Mouse (Mus musculus) stomach, postnatal 0 days (tissue): ENCODE data around the gene Wdr11. TPM values are rescaled to one million over a fixed set of nuclear protein-coding genes. Genes with fewer than 3 reads are reported as not detected.

Experiments
- ATAC-seq: fragments of 200-750 bp; cut with Nextera tagmentation; 2 replicates; pipeline ENCODE4 v1.8.0; 2017; ENCODE audit not compliant: low FRiP score, low TSS enrichment
- DNase-seq: peaks from one replicate; pipeline ENCODE4 v3.0.0-alpha.2; 2016; ENCODE audit warnings: low spot score
- H3K27ac ChIP-seq: fragments of 300-500 bp; sonication (generic); replicated peaks from 2 replicates; pipeline ENCODE4 v1.5.1; 2014; ENCODE audit warnings: mild to moderate bottlenecking, control low read depth
- H3K27me3 ChIP-seq: fragments of 300-500 bp; sonication (generic); 2 replicates; pipeline ENCODE4 v1.6.1; 2014; ENCODE audit warnings: low read length; ENCODE audit not compliant: control insufficient read depth, insufficient read depth
- H3K36me3 ChIP-seq: fragments of 300-500 bp; sonication (generic); 2 replicates; pipeline ENCODE4 v1.6.1; 2014; ENCODE audit warnings: low read length, mixed read lengths; ENCODE audit not compliant: control insufficient read depth, insufficient read depth
- H3K4me1 ChIP-seq: fragments of 300-500 bp; sonication (generic); replicated peaks from 2 replicates; pipeline ENCODE4 v1.6.1; 2014; ENCODE audit warnings: antibody characterized with exemption; ENCODE audit not compliant: control insufficient read depth, insufficient read depth
- H3K4me2 ChIP-seq: fragments of 300-500 bp; sonication (generic); replicated peaks from 2 replicates; pipeline ENCODE4 v1.6.1; 2014; ENCODE audit warnings: low read depth, mild to moderate bottlenecking, control low read depth, moderate library complexity
- H3K4me3 ChIP-seq: fragments of 300-500 bp; sonication (generic); 2 replicates; pipeline ENCODE4 v1.5.1; 2014; ENCODE audit warnings: low read depth, low read length, control low read depth
- H3K9ac ChIP-seq: fragments of 300-500 bp; sonication (generic); 2 replicates; pipeline ENCODE4 v1.6.1; 2014; ENCODE audit warnings: mild to moderate bottlenecking, low read length, control low read depth, mixed read lengths
- H3K9me3 ChIP-seq: fragments of 300-500 bp; sonication (generic); 2 replicates; pipeline ENCODE4 v1.6.1; 2016; ENCODE audit warnings: low read length; ENCODE audit not compliant: control insufficient read depth
- CTCF ChIP-seq: IDR thresholded peaks from 2 replicates; pipeline ENCODE4 v1.5.1; 2016; ENCODE audit warnings: antibody characterized with exemption, low read depth, mild to moderate bottlenecking, moderate library complexity
- EP300 ChIP-seq: optimal IDR thresholded peaks from 2 replicates; pipeline ENCODE3; 2016; ENCODE audit warnings: antibody characterized with exemption
- WGBS: fragments of 180-500 bp; shearing (Covaris S2); extraction: QIAGEN DNeasy Blood & Tissue Kit; methylation state at CpG from one replicate; pipeline ENCODE4 v1.1.7; 2014; 5-methylcytosine and 5-hydroxymethylcytosine counted together
- polyA plus RNA-seq: library from polyadenylated mRNA; unstranded; fragments of >200 nt; fragmentation: Nextera tagmentation; extraction: Ambion mirVana; gene quantifications from 2 replicates; pipeline ENCODE4 v1.2.1, GENCODE M21; 2015

Gene Wdr11
- polyA plus RNA-seq, 1 experiment from 2014 or later: 13.9 TPM

GRCm38 (mm10) chr7:129635898-129636640, 44.4 kb downstream of the Wdr11 start:
- Histone ChIP-seq H3K27me3 (no peaks in the 10 kb centered on the region), H3K9me3 (no peaks in the 10 kb centered on the region), H3K4me3 (no peak overlapping the region), H3K27ac (no peak overlapping the region), H3K4me2 (no peak overlapping the region), H3K9ac (no peak overlapping the region), H3K4me1 (no peaks in the 10 kb centered on the region), H3K36me3 (peaks cover 19% of the 10 kb centered on the region)
- ATAC-seq (no peak), DNase-seq (no peak)
- no peak for TF ChIP-seq CTCF
- 76% methylated on average over 12 of the region's 12 CpGs for WGBS

GRCm38 (mm10) chr7:129636992-129637391, 45.3 kb downstream of the Wdr11 start:
- Histone ChIP-seq H3K4me1 (no peaks in the 10 kb centered on the region), H3K36me3 (peaks cover 13% of the 10 kb centered on the region), H3K27me3 (no peaks in the 10 kb centered on the region), H3K9ac (no peak overlapping the region), H3K4me3 (no peak overlapping the region), H3K27ac (no peak overlapping the region), H3K4me2 (no peak overlapping the region), H3K9me3 (no peaks in the 10 kb centered on the region)
- ATAC-seq: no peak
- no peak for TF ChIP-seq CTCF
- TF ChIP-seq EP300: no peak
- no peak for DNase-seq
- 63% methylated on average over 9 of the region's 9 CpGs for WGBS

GRCm38 (mm10) chr7:129637906-129638475, 46.3 kb downstream of the Wdr11 start:
- H3K9ac ChIP-seq: no peak overlapping the region
- WGBS: 66% methylated on average over 5 of the region's 5 CpGs
- no peak for ATAC-seq
- H3K36me3 ChIP-seq: peaks cover 6% of the 10 kb centered on the region; the same call in 1 of the 2 replicates
- TF ChIP-seq CTCF (no peak), EP300 (no peak)
- no peak for DNase-seq
- H3K9me3 ChIP-seq: no peaks in the 10 kb centered on the region
- no peak overlapping the region for H3K27ac ChIP-seq
- no peak overlapping the region for H3K4me3 ChIP-seq
- no peak overlapping the region for H3K4me2 ChIP-seq
- H3K4me1 ChIP-seq: no peaks in the 10 kb centered on the region
- no peaks in the 10 kb centered on the region for H3K27me3 ChIP-seq

- no peak for ATAC-seq
- TF ChIP-seq EP300: no peak
- no peak overlapping the region for H3K4me3 ChIP-seq
- 86% methylated on average over 5 of the region's 5 CpGs for WGBS
- no peaks in the 10 kb centered on the region for H3K4me1 ChIP-seq
- no peak for DNase-seq
- no peaks in the 10 kb centered on the region for H3K27me3 ChIP-seq
- peaks cover 3% of the 10 kb centered on the region; the same call in 1 of the 2 replicates for H3K36me3 ChIP-seq
- no peak overlapping the region for H3K9ac ChIP-seq
- no peaks in the 10 kb centered on the region for H3K9me3 ChIP-seq
- H3K4me2 ChIP-seq: no peak overlapping the region
- H3K27ac ChIP-seq: no peak overlapping the region
These were observed 47.3 kb downstream of the Wdr11 start for GRCm38 (mm10) chr7:129639006-129639405.

- WGBS: 83% methylated on average over 6 of the region's 6 CpGs
These were observed 48.2 kb downstream of the Wdr11 start for GRCm38 (mm10) chr7:129639833-129640232.

GRCm38 (mm10) chr7:129643290-129643689, 51.6 kb downstream of the Wdr11 start:
- H3K9me3 ChIP-seq: no peaks in the 10 kb centered on the region
- 89% methylated on average over 4 of the region's 4 CpGs for WGBS
- H3K4me2 ChIP-seq: no peak overlapping the region
- H3K36me3 ChIP-seq: no peaks in the 10 kb centered on the region
- no peak overlapping the region for H3K4me3 ChIP-seq
- H3K27me3 ChIP-seq: no peaks in the 10 kb centered on the region
- no peak for TF ChIP-seq EP300
- TF ChIP-seq CTCF: no peak
- no peak overlapping the region for H3K9ac ChIP-seq
- ATAC-seq (no peak), DNase-seq (no peak)
- H3K4me1 ChIP-seq: no peaks in the 10 kb centered on the region
- H3K27ac ChIP-seq: no peak overlapping the region

More at GRCm38 (mm10) chr7:129639833-129640232, 48.2 kb downstream of the Wdr11 start:
- no peak for DNase-seq
- H3K9me3 ChIP-seq: no peaks in the 10 kb centered on the region
- TF ChIP-seq CTCF: no peak
- no peak for TF ChIP-seq EP300
- no peaks in the 10 kb centered on the region for H3K4me1 ChIP-seq
- H3K27ac ChIP-seq: no peak overlapping the region
- 0 out of 2 replicates have a peak, but pooled peaks cover 2% of the 10 kb centered on the region for H3K36me3 ChIP-seq
- H3K4me2 ChIP-seq: no peak overlapping the region
- no peak overlapping the region for H3K9ac ChIP-seq
- ATAC-seq: no peak
- no peaks in the 10 kb centered on the region for H3K27me3 ChIP-seq
- H3K4me3 ChIP-seq: no peak overlapping the region
